Mouse (Mus musculus): ENCODE data around the gene Pde1c. TPM values are rescaled to one million over a fixed set of nuclear protein-coding genes. Genes with fewer than 3 reads are reported as not detected.

The Pde1c gene
- polyA plus RNA-seq, 1 experiment: 0.01 TPM

- Histone ChIP-seq H3K4me3 (replicated peaks) (no peak overlapping the region), H3K9me3 (ENCODE audit: control insufficient read depth, low read length) (no peaks in the 10 kb centered on the region), H3K36me3 (ENCODE audit: control insufficient read depth) (no peaks in the 10 kb centered on the region), H3K4me1 (ENCODE audit: control insufficient read depth) (no peaks in the 10 kb centered on the region), H3K27me3 (ENCODE audit: control insufficient read depth) (no peaks in the 10 kb centered on the region)
- TF ChIP-seq GATA1 (IDR thresholded peaks at IDR 0.05; ENCODE audit: low read length) (no peak), TAL1 (IDR thresholded peaks at IDR 0.05; ENCODE audit: low read length) (no peak)
Observed at GRCm38 (mm10) chr6:56310318-56310717, 258.6 kb downstream of the Pde1c start.

- no peaks in the 10 kb centered on the region for H3K36me3 ChIP-seq (ENCODE audit: control insufficient read depth)
- H3K9me3 ChIP-seq (ENCODE audit: control insufficient read depth, low read length): no peaks in the 10 kb centered on the region
- no peaks in the 10 kb centered on the region for H3K27me3 ChIP-seq (ENCODE audit: control insufficient read depth)
- TF ChIP-seq TAL1 (IDR thresholded peaks at IDR 0.05; ENCODE audit: low read length) (no peak), GATA1 (IDR thresholded peaks at IDR 0.05; ENCODE audit: low read length) (no peak)
- H3K4me1 ChIP-seq (ENCODE audit: control insufficient read depth): no peaks in the 10 kb centered on the region
- no peak overlapping the region for H3K4me3 ChIP-seq (replicated peaks)
Observed at GRCm38 (mm10) chr6:56306066-56306465, 262.8 kb downstream of the Pde1c start.

- Histone ChIP-seq H3K4me3 (replicated peaks) (no peak overlapping the region), H3K4me1 (ENCODE audit: control insufficient read depth) (no peaks in the 10 kb centered on the region), H3K9me3 (ENCODE audit: control insufficient read depth, low read length) (no peaks in the 10 kb centered on the region), H3K36me3 (ENCODE audit: control insufficient read depth) (no peaks in the 10 kb centered on the region), H3K27me3 (ENCODE audit: control insufficient read depth) (no peaks in the 10 kb centered on the region)
- TF ChIP-seq TAL1 (IDR thresholded peaks at IDR 0.05; ENCODE audit: low read length): no peak
- TF ChIP-seq GATA1 (IDR thresholded peaks at IDR 0.05; ENCODE audit: low read length): no peak
Observed at GRCm38 (mm10) chr6:56292176-56292575, 276.7 kb downstream of the Pde1c start.

GRCm38 (mm10) chr6:56289307-56289706, 279.6 kb downstream of the Pde1c start:
- no peaks in the 10 kb centered on the region for H3K4me1 ChIP-seq (ENCODE audit: control insufficient read depth)
- no peak for TF ChIP-seq GATA1 (IDR thresholded peaks at IDR 0.05; ENCODE audit: low read length)
- TF ChIP-seq TAL1 (IDR thresholded peaks at IDR 0.05; ENCODE audit: low read length): no peak

GRCm38 (mm10) chr6:56284821-56285220, 284.1 kb downstream of the Pde1c start:
- no peaks in the 10 kb centered on the region for H3K4me1 ChIP-seq (ENCODE audit: control insufficient read depth)
- no peaks in the 10 kb centered on the region for H3K27me3 ChIP-seq (ENCODE audit: control insufficient read depth)
- no peaks in the 10 kb centered on the region for H3K36me3 ChIP-seq (ENCODE audit: control insufficient read depth)
- no peaks in the 10 kb centered on the region for H3K9me3 ChIP-seq (ENCODE audit: control insufficient read depth, low read length)
- no peak for TF ChIP-seq TAL1 (IDR thresholded peaks at IDR 0.05; ENCODE audit: low read length)
- no peak for TF ChIP-seq GATA1 (IDR thresholded peaks at IDR 0.05; ENCODE audit: low read length)
- no peak overlapping the region for H3K4me3 ChIP-seq (replicated peaks)

More at GRCm38 (mm10) chr6:56289307-56289706, 279.6 kb downstream of the Pde1c start:
- Histone ChIP-seq H3K4me3 (replicated peaks) (no peak overlapping the region), H3K36me3 (ENCODE audit: control insufficient read depth) (no peaks in the 10 kb centered on the region), H3K9me3 (ENCODE audit: control insufficient read depth, low read length) (no peaks in the 10 kb centered on the region), H3K27me3 (ENCODE audit: control insufficient read depth) (no peaks in the 10 kb centered on the region)

GRCm38 (mm10) chr6:56275461-56275860, 293.4 kb downstream of the Pde1c start:
- TF ChIP-seq GATA1 (IDR thresholded peaks at IDR 0.05; ENCODE audit: low read length) (no peak), TAL1 (IDR thresholded peaks at IDR 0.05; ENCODE audit: low read length) (no peak)

GRCm38 (mm10) chr6:56271741-56272140, 297.2 kb downstream of the Pde1c start:
- no peak overlapping the region for H3K4me3 ChIP-seq (replicated peaks)
- no peaks in the 10 kb centered on the region for H3K9me3 ChIP-seq (ENCODE audit: control insufficient read depth, low read length)
- TF ChIP-seq GATA1 (IDR thresholded peaks at IDR 0.05; ENCODE audit: low read length): no peak
- TF ChIP-seq TAL1 (IDR thresholded peaks at IDR 0.05; ENCODE audit: low read length): no peak
- no peaks in the 10 kb centered on the region for H3K27me3 ChIP-seq (ENCODE audit: control insufficient read depth)
- no peaks in the 10 kb centered on the region for H3K4me1 ChIP-seq (ENCODE audit: control insufficient read depth)
- H3K36me3 ChIP-seq (ENCODE audit: control insufficient read depth): no peaks in the 10 kb centered on the region

More at GRCm38 (mm10) chr6:56275461-56275860, 293.4 kb downstream of the Pde1c start:
- Histone ChIP-seq H3K4me1 (ENCODE audit: control insufficient read depth) (no peaks in the 10 kb centered on the region), H3K4me3 (replicated peaks) (no peak overlapping the region), H3K36me3 (ENCODE audit: control insufficient read depth) (no peaks in the 10 kb centered on the region), H3K27me3 (ENCODE audit: control insufficient read depth) (no peaks in the 10 kb centered on the region), H3K9me3 (ENCODE audit: control insufficient read depth, low read length) (no peaks in the 10 kb centered on the region)

- Histone ChIP-seq H3K36me3 (ENCODE audit: control insufficient read depth) (no peaks in the 10 kb centered on the region), H3K4me3 (replicated peaks) (no peak overlapping the region)
- TF ChIP-seq TAL1 (IDR thresholded peaks at IDR 0.05; ENCODE audit: low read length) (no peak), GATA1 (IDR thresholded peaks at IDR 0.05; ENCODE audit: low read length) (no peak)
Observed at GRCm38 (mm10) chr6:56264509-56264908, 304.4 kb downstream of the Pde1c start.

GRCm38 (mm10) chr6:56260118-56260517, 308.8 kb downstream of the Pde1c start:
- H3K27me3 ChIP-seq (ENCODE audit: control insufficient read depth): no peaks in the 10 kb centered on the region

More at GRCm38 (mm10) chr6:56264509-56264908, 304.4 kb downstream of the Pde1c start:
- peaks cover 20% of the 10 kb centered on the region for H3K4me1 ChIP-seq (ENCODE audit: control insufficient read depth)
- H3K9me3 ChIP-seq (ENCODE audit: control insufficient read depth, low read length): no peaks in the 10 kb centered on the region
- no peaks in the 10 kb centered on the region for H3K27me3 ChIP-seq (ENCODE audit: control insufficient read depth)

More at GRCm38 (mm10) chr6:56260118-56260517, 308.8 kb downstream of the Pde1c start:
- Histone ChIP-seq H3K4me3 (replicated peaks) (no peak overlapping the region), H3K9me3 (ENCODE audit: control insufficient read depth, low read length) (no peaks in the 10 kb centered on the region), H3K36me3 (ENCODE audit: control insufficient read depth) (no peaks in the 10 kb centered on the region), H3K4me1 (ENCODE audit: control insufficient read depth) (peaks cover 37% of the 10 kb centered on the region)
- TF ChIP-seq TAL1 (IDR thresholded peaks at IDR 0.05; ENCODE audit: low read length) (peak; percentile 41; the same call in 2 of the 3 replicates), GATA1 (IDR thresholded peaks at IDR 0.05; ENCODE audit: low read length) (no peak)
